Mouse (Mus musculus): ENCODE results near the gene Eif3l. TPM values are rescaled to one million over a fixed set of nuclear protein-coding genes. Genes with fewer than 3 reads are reported as not detected.
"Not testable (repeated sequence)": the region's sequence is repeated elsewhere in the genome, so short reads cannot be mapped to it uniquely, and the experiment has no call there.

Gene Eif3l
- polyA plus RNA-seq, 1 experiment = 172 TPM

DNA sequence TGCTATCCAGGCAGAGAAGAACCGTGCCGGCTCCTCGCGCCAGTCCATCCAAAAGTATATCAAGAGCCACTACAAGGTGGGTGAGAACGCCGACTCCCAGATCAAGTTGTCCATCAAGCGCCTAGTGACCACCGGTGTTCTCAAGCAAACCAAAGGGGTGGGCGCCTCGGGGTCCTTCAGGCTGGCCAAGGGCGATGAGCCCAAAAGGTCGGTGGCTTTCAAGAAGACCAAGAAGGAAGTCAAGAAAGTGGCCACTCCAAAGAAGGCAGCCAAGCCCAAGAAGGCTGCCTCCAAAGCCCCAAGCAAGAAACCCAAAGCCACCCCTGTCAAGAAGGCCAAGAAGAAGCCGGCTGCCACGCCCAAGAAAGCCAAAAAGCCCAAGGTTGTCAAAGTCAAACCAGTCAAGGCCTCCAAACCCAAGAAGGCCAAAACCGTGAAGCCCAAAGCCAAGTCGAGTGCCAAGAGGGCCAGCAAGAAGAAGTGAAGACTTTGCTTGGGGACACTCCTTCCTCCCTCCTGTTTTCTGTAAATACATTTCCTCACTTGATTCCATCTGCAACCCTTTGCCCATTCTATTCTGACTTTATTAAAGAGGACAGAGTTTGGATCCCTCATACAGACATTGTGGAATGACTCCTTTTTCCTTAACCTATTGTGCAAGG lies 46.0 kb upstream of the Eif3l start:
- H3K27me3 ChIP-seq (replicated peaks; ENCODE audit: control insufficient read depth, insufficient read depth, low read length) = no peaks in the 10 kb centered on the region
- WGBS = 7% methylated on average over 16 of the region's 16 CpGs
- DNase-seq = peak; percentile 26
- peak overlapping the region; percentile 69 for H3K4me3 ChIP-seq (ENCODE audit: insufficient read depth, low read depth, low read length)
- peak overlapping the region; percentile 89 for H3K27ac ChIP-seq (ENCODE audit: insufficient read depth, low read depth, low read length)
- peaks cover 12% of the 10 kb centered on the region; the same call in 1 of the 2 replicates for H3K4me1 ChIP-seq (ENCODE audit: control insufficient read depth, insufficient read depth, low read length)
- TF ChIP-seq POLR2A (IDR thresholded peaks at IDR 0.05; ENCODE audit: low read depth, low read length) (no peak), CTCF (conservative IDR thresholded peaks at IDR 0.05; ENCODE audit: insufficient read depth, insufficient read length, low read depth, low read length) (no peak)
- H3K36me3 ChIP-seq (ENCODE audit: control insufficient read depth, insufficient read depth, low read length) = no peaks in the 10 kb centered on the region

DNA sequence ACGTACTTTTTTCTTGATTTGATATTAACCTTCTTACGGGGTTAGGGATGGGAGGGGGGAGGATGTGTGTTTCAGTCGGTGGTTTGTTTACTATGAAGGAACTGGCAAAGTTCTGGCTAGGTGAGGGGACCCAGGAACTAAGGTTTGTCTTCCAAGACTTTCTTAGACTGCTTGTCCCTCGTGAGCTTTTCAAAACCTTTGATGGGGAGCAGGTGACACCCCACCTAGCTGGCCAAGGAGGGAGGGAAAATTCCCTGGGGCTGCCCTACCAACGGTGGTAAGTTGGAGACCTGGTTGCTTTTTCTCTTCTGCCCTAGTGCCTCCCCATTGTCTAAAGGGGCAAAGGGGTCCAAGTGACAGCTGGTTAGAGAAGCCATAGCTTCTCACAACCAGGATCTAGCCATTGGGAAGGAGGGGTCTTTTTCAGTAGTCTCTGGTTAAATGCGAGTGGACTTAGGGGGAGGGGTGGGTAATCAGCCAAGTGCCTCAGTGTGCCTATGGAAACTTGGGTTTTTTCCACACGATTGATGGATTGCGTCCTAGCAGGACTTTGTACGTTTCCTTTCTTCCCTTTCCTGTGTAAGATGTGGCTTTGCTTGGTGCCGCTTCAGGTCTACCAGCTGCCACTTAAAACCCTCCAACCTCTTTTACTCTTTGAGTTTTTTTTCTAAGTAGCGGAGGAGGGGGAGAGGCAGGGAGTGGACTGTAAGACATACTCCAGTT lies 45.3 kb upstream of the Eif3l start:
- 1% methylated on average over 11 of the region's 11 CpGs for whole genome bisulfite sequencing
- peak; percentile 47 for DNase-seq
- Histone ChIP-seq H3K4me3 (ENCODE audit: insufficient read depth, low read depth, low read length) (peak overlapping the region; percentile 69), H3K27me3 (replicated peaks; ENCODE audit: control insufficient read depth, insufficient read depth, low read length) (no peaks in the 10 kb centered on the region), H3K36me3 (ENCODE audit: control insufficient read depth, insufficient read depth, low read length) (no peaks in the 10 kb centered on the region), H3K27ac (ENCODE audit: insufficient read depth, low read depth, low read length) (peak overlapping the region; percentile 51), H3K4me1 (ENCODE audit: control insufficient read depth, insufficient read depth, low read length) (peaks cover 12% of the 10 kb centered on the region; the same call in 1 of the 2 replicates)
- no peak for TF ChIP-seq CTCF (conservative IDR thresholded peaks at IDR 0.05; ENCODE audit: insufficient read depth, insufficient read length, low read depth, low read length)
- TF ChIP-seq POLR2A (IDR thresholded peaks at IDR 0.05; ENCODE audit: low read depth, low read length) = no peak

DNA sequence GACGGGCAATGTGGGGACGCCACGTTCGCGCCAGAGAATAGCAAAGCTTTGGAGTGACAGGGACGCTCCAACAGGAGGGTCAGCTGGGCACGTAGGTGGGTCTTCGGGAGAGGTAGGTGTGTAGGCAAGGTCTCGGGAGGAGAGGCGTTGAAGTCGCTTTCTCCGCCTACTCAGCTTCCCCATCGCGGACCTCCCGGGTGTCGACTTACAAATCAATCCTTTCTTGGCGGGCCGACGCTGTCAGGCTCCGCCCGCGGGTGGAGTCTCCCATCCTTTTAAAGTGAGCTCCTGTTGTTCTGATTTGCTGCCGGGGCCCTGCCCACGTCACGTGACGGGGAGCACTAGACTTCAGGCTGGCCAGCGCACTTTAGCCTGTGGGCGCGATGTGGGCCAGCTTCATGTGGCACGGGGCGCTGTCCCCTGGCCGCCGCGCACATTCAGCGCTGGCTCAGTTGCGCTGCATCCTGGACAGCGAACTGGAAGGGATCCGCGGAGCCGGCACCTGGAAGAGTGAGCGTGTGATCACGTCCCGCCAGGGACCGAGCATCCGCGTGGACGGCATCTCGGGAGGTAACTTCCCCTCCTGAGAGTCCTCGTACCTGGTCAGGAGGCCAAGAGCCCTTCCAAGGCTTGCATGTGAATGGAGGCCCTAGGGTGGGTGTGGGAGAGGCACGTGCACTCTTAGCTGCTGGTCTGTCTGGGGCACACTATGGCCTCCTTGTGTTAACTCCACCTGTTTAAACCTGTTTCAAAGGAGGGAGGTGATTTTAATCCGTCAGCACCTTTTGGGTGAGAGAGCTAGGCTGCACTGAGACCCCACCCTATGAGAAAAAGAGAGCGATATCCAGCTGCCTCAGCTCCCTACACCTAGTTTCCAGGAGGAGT lies 44.2 kb upstream of the Eif3l start:
- H3K4me3 ChIP-seq (ENCODE audit: insufficient read depth, low read depth, low read length) = peak overlapping the region; percentile 67
- no peaks in the 10 kb centered on the region for H3K27me3 ChIP-seq (replicated peaks; ENCODE audit: control insufficient read depth, insufficient read depth, low read length)
- DNase-seq = peak; percentile 98
- H3K27ac ChIP-seq (ENCODE audit: insufficient read depth, low read depth, low read length) = peak overlapping the region; percentile 60
- peaks cover 12% of the 10 kb centered on the region; the same call in 1 of the 2 replicates for H3K4me1 ChIP-seq (ENCODE audit: control insufficient read depth, insufficient read depth, low read length)
- 2% methylated on average over 52 of the region's 52 CpGs for WGBS
- peak; percentile 84 for TF ChIP-seq POLR2A (IDR thresholded peaks at IDR 0.05; ENCODE audit: low read depth, low read length)
- TF ChIP-seq CTCF (conservative IDR thresholded peaks at IDR 0.05; ENCODE audit: insufficient read depth, insufficient read length, low read depth, low read length) = no peak
- no peaks in the 10 kb centered on the region for H3K36me3 ChIP-seq (ENCODE audit: control insufficient read depth, insufficient read depth, low read length)

DNA sequence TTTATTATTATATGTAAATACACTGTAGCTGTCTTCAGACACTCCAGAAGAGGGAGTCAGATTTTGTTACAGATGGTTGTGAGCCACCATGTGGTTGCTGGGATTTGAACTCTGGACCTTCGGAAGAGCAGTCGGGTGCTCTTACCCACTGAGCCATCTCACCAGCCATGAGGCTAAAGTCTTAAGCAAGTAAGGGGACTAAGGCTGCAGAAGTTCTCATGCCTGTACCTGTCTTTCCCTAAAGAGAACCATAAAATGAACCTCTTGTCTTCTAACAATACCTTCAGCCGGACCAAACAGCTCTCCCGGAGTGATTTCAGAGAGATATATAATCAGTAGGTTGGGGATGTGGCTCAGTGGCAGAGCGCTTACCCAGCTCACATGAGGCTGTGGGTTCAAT lies 43.1 kb upstream of the Eif3l start:
- not testable (repeated sequence) for H3K4me1 ChIP-seq (ENCODE audit: control insufficient read depth, insufficient read depth, low read length); H3K36me3 ChIP-seq (ENCODE audit: control insufficient read depth, insufficient read depth, low read length); DNase-seq; H3K27me3 ChIP-seq (replicated peaks; ENCODE audit: control insufficient read depth, insufficient read depth, low read length); H3K27ac ChIP-seq (ENCODE audit: insufficient read depth, low read depth, low read length); H3K4me3 ChIP-seq (ENCODE audit: insufficient read depth, low read depth, low read length)
- WGBS = 81% methylated on average over 5 of the region's 5 CpGs

DNA sequence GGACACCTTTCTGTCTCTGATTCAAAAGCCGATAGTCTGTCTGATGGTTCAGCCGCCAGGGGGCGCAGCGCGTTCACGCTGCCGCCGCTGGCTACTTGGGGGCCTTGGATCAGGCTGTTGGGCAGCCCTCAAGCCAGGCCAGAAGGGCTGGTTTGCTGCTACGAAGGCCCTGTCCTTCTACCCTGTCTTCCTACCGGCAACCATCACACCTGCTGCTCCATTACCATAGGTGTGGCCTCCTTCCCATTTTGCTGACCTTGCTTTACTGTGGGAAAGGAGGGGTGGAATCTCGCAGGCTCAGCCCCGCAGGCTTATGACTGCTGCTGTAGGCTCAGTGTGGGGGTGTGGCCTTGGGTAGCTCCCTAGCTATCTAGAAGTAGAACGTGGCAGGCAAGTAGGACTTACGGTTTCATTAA lies 37.1 kb upstream of the Eif3l start:
- H3K4me1 ChIP-seq (ENCODE audit: control insufficient read depth, insufficient read depth, low read length) = peaks cover 7% of the 10 kb centered on the region; the same call in 1 of the 2 replicates
- H3K27ac ChIP-seq (ENCODE audit: insufficient read depth, low read depth, low read length) = no peak overlapping the region
- WGBS = 7% methylated on average over 14 of the region's 14 CpGs
- no peaks in the 10 kb centered on the region for H3K36me3 ChIP-seq (ENCODE audit: control insufficient read depth, insufficient read depth, low read length)
- no peaks in the 10 kb centered on the region for H3K27me3 ChIP-seq (replicated peaks; ENCODE audit: control insufficient read depth, insufficient read depth, low read length)
- H3K4me3 ChIP-seq (ENCODE audit: insufficient read depth, low read depth, low read length) = no peak overlapping the region
- TF ChIP-seq POLR2A (IDR thresholded peaks at IDR 0.05; ENCODE audit: low read depth, low read length) = no peak
- TF ChIP-seq CTCF (conservative IDR thresholded peaks at IDR 0.05; ENCODE audit: insufficient read depth, insufficient read length, low read depth, low read length) = peak; percentile 75
- DNase-seq = peak; percentile 77

DNA sequence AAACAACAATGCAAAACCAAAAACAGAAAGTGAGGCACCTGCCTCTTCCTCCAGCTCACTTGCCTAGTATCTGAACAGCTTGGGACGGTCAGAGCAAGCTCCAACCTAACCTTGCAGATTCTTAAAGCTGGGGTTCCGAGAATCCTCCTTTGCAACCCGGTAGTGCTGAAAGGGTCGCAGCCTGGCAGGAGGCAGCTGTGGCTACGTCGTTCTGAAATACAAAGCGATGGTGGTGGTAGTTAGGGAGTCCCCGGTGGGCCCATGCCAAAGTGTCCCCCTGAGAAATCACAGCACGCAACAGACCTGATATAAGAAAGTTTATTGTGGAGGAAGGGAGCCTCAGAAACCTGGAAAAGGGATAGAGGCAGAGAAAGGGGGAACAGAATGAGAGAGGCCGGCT lies 36.6 kb upstream of the Eif3l start:
- no peaks in the 10 kb centered on the region for H3K27me3 ChIP-seq (replicated peaks; ENCODE audit: control insufficient read depth, insufficient read depth, low read length)
- DNase-seq = no peak
- no peaks in the 10 kb centered on the region for H3K36me3 ChIP-seq (ENCODE audit: control insufficient read depth, insufficient read depth, low read length)
- H3K27ac ChIP-seq (ENCODE audit: insufficient read depth, low read depth, low read length) = no peak overlapping the region
- H3K4me1 ChIP-seq (ENCODE audit: control insufficient read depth, insufficient read depth, low read length) = peaks cover 7% of the 10 kb centered on the region; the same call in 1 of the 2 replicates
- no peak for TF ChIP-seq CTCF (conservative IDR thresholded peaks at IDR 0.05; ENCODE audit: insufficient read depth, insufficient read length, low read depth, low read length)
- TF ChIP-seq POLR2A (IDR thresholded peaks at IDR 0.05; ENCODE audit: low read depth, low read length) = no peak
- 74% methylated on average over 10 of the region's 10 CpGs for WGBS
- no peak overlapping the region for H3K4me3 ChIP-seq (ENCODE audit: insufficient read depth, low read depth, low read length)

All from kidney, adult 2 months (tissue).